Mouse (Mus musculus) CH12.LX (cell line): ENCODE data around the gene Ube2d2b.

Experiments
- CTCF ChIP-seq, 2 experiments: IDR thresholded peaks in 1 of 2; conservative IDR thresholded peaks in 1 of 2; 2 replicates each; pipeline ENCODE4 v1.5.1; 2011 to 2012; ENCODE audit warnings: low read depth in 2 of 2, low read length in 2 of 2, improper control_type of control experiment in 1 of 2, inconsistent platforms in 1 of 2, mild to moderate bottlenecking in 1 of 2, moderate library complexity in 1 of 2
- E2F4 ChIP-seq: IDR thresholded peaks from 2 replicates; pipeline ENCODE4 v1.6.1; 2011; ENCODE audit warnings: low read depth, low read length, improper control_type of control experiment; ENCODE audit not compliant: insufficient replicate concordance
- EP300 ChIP-seq: IDR thresholded peaks from 2 replicates; pipeline ENCODE4 v1.6.1; 2011; ENCODE audit warnings: low read length, improper control_type of control experiment
- ETS1 ChIP-seq: conservative IDR thresholded peaks from 2 replicates; pipeline ENCODE4 v1.6.1; 2012; ENCODE audit warnings: low read depth, mild to moderate bottlenecking, inconsistent platforms, low read length, improper control_type of control experiment, moderate library complexity
- HCFC1 ChIP-seq: IDR thresholded peaks from 2 replicates; pipeline ENCODE4 v1.6.1; 2012; ENCODE audit warnings: low read depth, mild to moderate bottlenecking, inconsistent platforms, low read length, improper control_type of control experiment
- JUN ChIP-seq: IDR thresholded peaks from 2 replicates; pipeline ENCODE4 v1.6.1; 2011; ENCODE audit warnings: low read depth, mild to moderate bottlenecking, low read length, improper control_type of control experiment, moderate library complexity; ENCODE audit not compliant: insufficient read depth
- MAZ ChIP-seq: IDR thresholded peaks from 2 replicates; pipeline ENCODE4 v1.6.1; 2012; ENCODE audit warnings: low read depth, mild to moderate bottlenecking, inconsistent platforms, low read length, improper control_type of control experiment, moderate library complexity
- NELFE ChIP-seq: IDR thresholded peaks from 2 replicates; pipeline ENCODE4 v1.6.1; 2011; ENCODE audit warnings: low read depth, low read length, improper control_type of control experiment
- POLR2A ChIP-seq: IDR thresholded peaks from 2 replicates; pipeline ENCODE4 v1.6.1; 2011; ENCODE audit warnings: low read depth, mild to moderate bottlenecking, improper control_type of control experiment, low read length
- RAD21 ChIP-seq: IDR thresholded peaks from 2 replicates; pipeline ENCODE4 v1.6.1; 2011; ENCODE audit warnings: low read depth, mild to moderate bottlenecking, low read length, improper control_type of control experiment, moderate library complexity
- SIN3A ChIP-seq: IDR thresholded peaks from 2 replicates; pipeline ENCODE4 v1.6.1; 2012; ENCODE audit warnings: low read length, improper control_type of control experiment, inconsistent platforms
- TBP ChIP-seq: conservative IDR thresholded peaks from 2 replicates; pipeline ENCODE4 v1.6.1; 2011; ENCODE audit warnings: low read depth, low read length, improper control_type of control experiment

GRCm38 (mm10) chr5:107874561-107875260 lies 44.8 kb downstream of the Ube2d2b start, which contains the start of gene Evi5:
- no peak for TF ChIP-seq JUN
- no peak for TF ChIP-seq EP300
- no peak for TF ChIP-seq MAZ
- TF ChIP-seq POLR2A = no peak
- no peak for TF ChIP-seq HCFC1
- TF ChIP-seq CTCF (conservative IDR thresholded peaks at IDR 0.05 in 1 of 2, IDR thresholded peaks at IDR 0.05 in 1 of 2; ENCODE audit: low read depth in 2 of 2, low read length in 2 of 2) = no peak
- no peak for TF ChIP-seq NELFE
- TF ChIP-seq TBP = no peak
- no peak for TF ChIP-seq ETS1
- TF ChIP-seq SIN3A = no peak
- TF ChIP-seq E2F4 = no peak
- no peak for TF ChIP-seq RAD21
